ENCODE assay signal across 8 mouse cellular contexts in genomic region chr6:115838161-115838597, GRCm38 (mm10). TPM values are rescaled to one million over a fixed set of nuclear protein-coding genes. Genes with fewer than 3 reads are reported as not detected.
DNase-seq lines count a peak whose midpoint lies in the region; ATAC-seq and TF ChIP-seq lines count a peak whose summit lies in the region.

Gene Efcab12 (minus strand): TSS chr6:115838412.

- H3K9ac ChIP-seq in embryonic facial prominence, embryonic 15.5 days, result no peak within 1 kb of the TSS
- peak within 1 kb of the TSS; percentile 31 for H3K9ac ChIP-seq in limb, embryonic 11.5 days (ENCODE audit: low read length)
- peak within 1 kb of the TSS; percentile 49; the same call in 1 of the 2 replicates for H3K9ac ChIP-seq in midbrain, embryonic 12.5 days (replicated peaks)

- no peak for TF ChIP-seq POLR2A in spleen, adult 2 months (IDR thresholded peaks at IDR 0.05; ENCODE audit: low read depth, low read length)

- WGBS in spleen, adult 2 months, result 10% methylated on average over 19 of the region's 19 CpGs
- WGBS in embryonic facial prominence, embryonic 15.5 days, result 2% methylated on average over 19 of the region's 19 CpGs
- 2% methylated on average over 19 of the region's 19 CpGs for WGBS in limb, embryonic 11.5 days
- 1% methylated on average over 19 of the region's 19 CpGs for WGBS in midbrain, embryonic 12.5 days

- H3K4me1 ChIP-seq in spleen, adult 2 months (ENCODE audit: control insufficient read depth, insufficient read depth, insufficient read length), result peaks cover 3% of the 10 kb centered on the region; the same call in 1 of the 2 replicates
- peaks cover 9% of the 10 kb centered on the region; the same call in 1 of the 2 replicates for H3K4me1 ChIP-seq in embryonic facial prominence, embryonic 15.5 days
- no peaks in the 10 kb centered on the region for H3K4me1 ChIP-seq in limb, embryonic 11.5 days (ENCODE audit: control insufficient read depth, insufficient read depth, low read length)
- H3K4me1 ChIP-seq in midbrain, embryonic 12.5 days, result peaks cover 15% of the 10 kb centered on the region; the same call in 1 of the 2 replicates

- H3K36me3 ChIP-seq in spleen, adult 2 months (ENCODE audit: control insufficient read depth, insufficient read depth, low read length), result peaks cover 3% of the 10 kb centered on the region; the same call in 1 of the 2 replicates
- H3K36me3 ChIP-seq in embryonic facial prominence, embryonic 15.5 days, result peaks cover 16% of the 10 kb centered on the region
- peaks cover 2% of the 10 kb centered on the region; the same call in 1 of the 2 replicates for H3K36me3 ChIP-seq in limb, embryonic 11.5 days (ENCODE audit: control insufficient read depth, insufficient read depth, low read length)
- H3K36me3 ChIP-seq in midbrain, embryonic 12.5 days, result peaks cover 15% of the 10 kb centered on the region

- DNase-seq in spleen, adult 2 months (ENCODE audit: low read depth in 1 of 2, low spot score in 2 of 2), result peak in 1 of 2 experiments; percentile 29
- DNase-seq in spleen, adult 12 weeks (ENCODE audit: low spot score), result no peak
- peak; percentile 59 to 74 for DNase-seq in heart, adult 9 months (ENCODE audit: low spot score in 2 of 2)
- DNase-seq in kidney, adult 8-10 months, result peak; percentile 77 to 83
- DNase-seq in limb, embryonic 11.5 days (ENCODE audit: low spot score), result peak; percentile 76
- DNase-seq in spleen, postnatal 4 days (ENCODE audit: low spot score in 2 of 2), result peak; percentile 64 to 75

- peak within 1 kb of the TSS; percentile 29; the same call in 1 of the 2 replicates for H3K4me3 ChIP-seq in spleen, adult 2 months (ENCODE audit: extremely low read depth, insufficient read depth, insufficient read length)
- peak within 1 kb of the TSS; percentile 37 for H3K4me3 ChIP-seq in embryonic facial prominence, embryonic 15.5 days (replicated peaks)
- H3K4me3 ChIP-seq in limb, embryonic 11.5 days (ENCODE audit: low read depth, low read length), result peak within 1 kb of the TSS; percentile 26
- H3K4me3 ChIP-seq in midbrain, embryonic 12.5 days, result peak within 1 kb of the TSS; percentile 41

- ATAC-seq in embryonic facial prominence, embryonic 15.5 days (ENCODE audit: insufficient number of reproducible peaks, low FRiP score, low TSS enrichment, low read depth), result peak; percentile 80
- peak; percentile 79; the same call in 1 of the 2 replicates for ATAC-seq in limb, embryonic 11.5 days (ENCODE audit: insufficient number of reproducible peaks, low FRiP score, low TSS enrichment, low read depth)
- ATAC-seq in midbrain, embryonic 12.5 days (ENCODE audit: low FRiP score, low read depth), result peak; percentile 90

- no peak within 1 kb of the TSS for H3K27ac ChIP-seq in spleen, adult 2 months (ENCODE audit: insufficient read depth, low read length)
- no peak within 1 kb of the TSS for H3K27ac ChIP-seq in embryonic facial prominence, embryonic 15.5 days (replicated peaks)
- H3K27ac ChIP-seq in limb, embryonic 11.5 days (replicated peaks; ENCODE audit: low read depth, low read length), result no peak within 1 kb of the TSS
- H3K27ac ChIP-seq in midbrain, embryonic 12.5 days (replicated peaks), result peak within 1 kb of the TSS; percentile 36

- no peaks in the 10 kb centered on the region for H3K9me3 ChIP-seq in embryonic facial prominence, embryonic 15.5 days (replicated peaks)
- no peaks in the 10 kb centered on the region for H3K9me3 ChIP-seq in limb, embryonic 11.5 days (ENCODE audit: control insufficient read depth, low read length)
- no peaks in the 10 kb centered on the region for H3K9me3 ChIP-seq in midbrain, embryonic 12.5 days

- no peak for TF ChIP-seq CTCF in spleen, adult 2 months (IDR thresholded peaks at IDR 0.05; ENCODE audit: extremely low read depth, insufficient read depth, insufficient read length, insufficient replicate concordance)

- H3K27me3 ChIP-seq in spleen, adult 2 months (ENCODE audit: control insufficient read depth, insufficient read depth, low read length), result no peaks in the 10 kb centered on the region
- H3K27me3 ChIP-seq in embryonic facial prominence, embryonic 15.5 days, result no peaks in the 10 kb centered on the region
- H3K27me3 ChIP-seq in limb, embryonic 11.5 days (ENCODE audit: control insufficient read depth, insufficient read depth, low read length), result no peaks in the 10 kb centered on the region
- H3K27me3 ChIP-seq in midbrain, embryonic 12.5 days, result no peaks in the 10 kb centered on the region

- H3K4me2 ChIP-seq in embryonic facial prominence, embryonic 15.5 days (replicated peaks), result peak within 1 kb of the TSS; percentile 69
- H3K4me2 ChIP-seq in limb, embryonic 11.5 days (ENCODE audit: low read depth, severe bottlenecking), result peak within 1 kb of the TSS; percentile 60
- peak within 1 kb of the TSS; percentile 69 for H3K4me2 ChIP-seq in midbrain, embryonic 12.5 days (replicated peaks)

RNA-seq across cellular contexts. Expression of gene Efcab12, which starts in this region (rescaled TPM):
- 0.06 and 0.15 TPM in 2 replicates for polyA plus RNA-seq in spleen, adult 2 months (2012; rRNA removed)
- polyA plus RNA-seq in embryonic facial prominence, embryonic 15.5 days (2015; fragmentation: Nextera tagmentation; extraction: Ambion mirVana), result 1.1 and 1.9 TPM in 2 replicates
- polyA plus RNA-seq in limb, embryonic 11.5 days (2014; fragmentation: Nextera tagmentation; extraction: Ambion mirVana), result 0.40 and 0.72 TPM in 2 replicates
- polyA plus RNA-seq in midbrain, embryonic 12.5 days (2016; fragmentation: Nextera tagmentation; extraction: Ambion mirVana), result 2.1 TPM in 2 replicates

Comparison
In these comparisons a context has a peak if more than half of its experiments do, and no peak if none do; other contexts are left out.
1. Peak in DNase-seq, ATAC-seq, H3K4me3 ChIP-seq, H3K9ac ChIP-seq and H3K4me2 ChIP-seq in limb, embryonic 11.5 days; RNA of the gene not detected or under 1 TPM.